Mouse (Mus musculus): ENCODE measurements around the gene Prune1.

Prune1 gene

GRCm38 (mm10) chr3:95276428-95276934 lies 5.4 kb downstream of the Prune1 start:
- no peak for DNase-seq

GRCm38 (mm10) chr3:95275161-95275560 lies 6.7 kb downstream of the Prune1 start:
- no peak for DNase-seq

GRCm38 (mm10) chr3:95274453-95274852 lies 7.4 kb downstream of the Prune1 start:
- DNase-seq = no peak

- DNase-seq = no peak
These were observed 8.4 kb downstream of the Prune1 start for GRCm38 (mm10) chr3:95273471-95273870.

- DNase-seq = no peak
These were observed 11.0 kb downstream of the Prune1 start for GRCm38 (mm10) chr3:95270766-95271364.

- DNase-seq = no peak
These were observed 12.1 kb downstream of the Prune1 start for GRCm38 (mm10) chr3:95269789-95270188.

- peak; percentile 30 for DNase-seq
These were observed 14.0 kb downstream of the Prune1 start for GRCm38 (mm10) chr3:95267855-95268254.

- no peak for DNase-seq
These were observed 15.8 kb downstream of the Prune1 start for GRCm38 (mm10) chr3:95266052-95266451.

- DNase-seq = no peak
These were observed 17.2 kb downstream of the Prune1 start for GRCm38 (mm10) chr3:95264724-95265123.

- peak; percentile 88 for DNase-seq
These were observed 18.7 kb downstream of the Prune1 start for GRCm38 (mm10) chr3:95263089-95263739.

GRCm38 (mm10) chr3:95261975-95262374 lies 19.9 kb downstream of the Prune1 start:
- no peak for DNase-seq

- no peak for DNase-seq
These were observed 24.9 kb downstream of the Prune1 start for GRCm38 (mm10) chr3:95256931-95257330.

- DNase-seq = no peak
These were observed 31.0 kb downstream of the Prune1 start, which contains the start of gene Bnipl for GRCm38 (mm10) chr3:95250783-95251424. Gene Bnipl, minus strand, starts transcription at chr3:95251193.

- DNase-seq = no peak
These were observed 31.5 kb downstream of the Prune1 start for GRCm38 (mm10) chr3:95250361-95250760.

GRCm38 (mm10) chr3:95247660-95248336 lies 34.1 kb downstream of the Prune1 start:
- DNase-seq = no peak

GRCm38 (mm10) chr3:95246465-95247231 lies 35.2 kb downstream of the Prune1 start:
- peak; percentile 69 for DNase-seq

- no peak for DNase-seq
These were observed 38.8 kb downstream of the Prune1 start for GRCm38 (mm10) chr3:95243086-95243485.

GRCm38 (mm10) chr3:95241498-95241897 lies 40.4 kb downstream of the Prune1 start, which contains the start of gene Gm128:
Gene Gm128, minus strand, starts transcription at chr3:95241598.
- no peak for DNase-seq

GRCm38 (mm10) chr3:95240900-95241299 lies 41.0 kb downstream of the Prune1 start:
- DNase-seq = no peak

GRCm38 (mm10) chr3:95239971-95240370 lies 41.9 kb downstream of the Prune1 start:
- DNase-seq = no peak

GRCm38 (mm10) chr3:95239022-95239421 lies 42.9 kb downstream of the Prune1 start:
- no peak for DNase-seq

GRCm38 (mm10) chr3:95237541-95238099 lies 44.3 kb downstream of the Prune1 start:
- DNase-seq = no peak
